Mouse (Mus musculus) neural tube, embryonic 15.5 days (tissue): ENCODE measurements around the gene Hist1h3d. TPM values are rescaled to one million over a fixed set of nuclear protein-coding genes. Genes with fewer than 3 reads are reported as not detected.
"Not testable (repeated sequence)": the region's sequence is repeated elsewhere in the genome, so short reads cannot be mapped to it uniquely, and the experiment has no call there.

Experiments used
- ATAC-seq: fragments of 200-750 bp; cut with Nextera tagmentation; 2 replicates; pipeline ENCODE4 v1.8.0; 2017; ENCODE audit warnings: mild to moderate bottlenecking, moderate TSS enrichment, moderate library complexity; ENCODE audit not compliant: low FRiP score
- H3K27ac ChIP-seq: fragments of 300-500 bp; sonication (generic); replicated peaks from 2 replicates; pipeline ENCODE4 v1.5.1; 2015; ENCODE audit warnings: mild to moderate bottlenecking, inconsistent platforms
- H3K27me3 ChIP-seq: fragments of 300-500 bp; sonication (generic); replicated peaks from 2 replicates; pipeline ENCODE4 v1.6.1; 2015; ENCODE audit warnings: inconsistent platforms
- H3K36me3 ChIP-seq: fragments of 300-500 bp; sonication (generic); 2 replicates; pipeline ENCODE4 v1.6.1; 2015; ENCODE audit warnings: inconsistent platforms
- H3K4me1 ChIP-seq: fragments of 300-500 bp; sonication (generic); 2 replicates; pipeline ENCODE4 v1.6.1; 2015; ENCODE audit warnings: inconsistent platforms
- H3K4me2 ChIP-seq: fragments of 300-500 bp; sonication (generic); 2 replicates; pipeline ENCODE4 v1.6.1; 2015; ENCODE audit warnings: inconsistent platforms, mild to moderate bottlenecking, moderate library complexity
- H3K4me3 ChIP-seq: fragments of 300-500 bp; sonication (generic); replicated peaks from 2 replicates; pipeline ENCODE4 v1.5.1; 2015; ENCODE audit warnings: mild to moderate bottlenecking, inconsistent platforms
- H3K9ac ChIP-seq: fragments of 300-500 bp; sonication (generic); replicated peaks from 2 replicates; pipeline ENCODE4 v1.6.1; 2015; ENCODE audit warnings: mild to moderate bottlenecking, inconsistent platforms
- H3K9me3 ChIP-seq: fragments of 300-500 bp; sonication (generic); replicated peaks from 2 replicates; pipeline ENCODE4 v1.6.1; 2016; ENCODE audit warnings: inconsistent platforms
- WGBS: fragments of 180-500 bp; shearing (Covaris S2); methylation state at CpG from one replicate; pipeline ENCODE4 v1.1.7; 2015; ENCODE audit warnings: mixed read lengths; 5-methylcytosine and 5-hydroxymethylcytosine counted together
- polyA plus RNA-seq: library from polyadenylated mRNA; unstranded; fragments of >200 nt; fragmentation: Nextera tagmentation; extraction: Ambion mirVana; gene quantifications from 2 replicates; pipeline ENCODE4 v1.2.1, GENCODE M21; 2015

The Hist1h3d gene
- polyA plus RNA-seq, 1 experiment from 2014 or later = 0.88 TPM

- ATAC-seq = no peak
- peak overlapping the region; percentile 36 for H3K9ac ChIP-seq
- 1% methylated on average over 15 of the region's 15 CpGs for WGBS
These were observed 41.0 kb upstream of the Hist1h3d start for GRCm38 (mm10) chr13:23534368-23535131.

GRCm38 (mm10) chr13:23535137-23536075 is 40.2 kb upstream of the Hist1h3d start, which contains the start of gene Hist1h3g:
Gene Hist1h3g (plus strand): TSS chr13:23535422.
- Histone ChIP-seq H3K27ac (peak within 1 kb of the TSS; percentile 73), H3K4me1 (peaks cover 26% of the 10 kb centered on the region), H3K4me2 (peak within 1 kb of the TSS; percentile 87), H3K9ac (peak within 1 kb of the TSS; percentile 40), H3K4me3 (peak within 1 kb of the TSS; percentile 56)
- not testable (repeated sequence) for H3K36me3 ChIP-seq, H3K9me3 ChIP-seq, H3K27me3 ChIP-seq
- peak; percentile 88 for ATAC-seq
- under 1% methylated on average over 52 of the region's 62 CpGs for WGBS

More at GRCm38 (mm10) chr13:23534368-23535131, 41.0 kb upstream of the Hist1h3d start:
- Histone ChIP-seq H3K27me3 (no peaks in the 10 kb centered on the region), H3K4me1 (peaks cover 31% of the 10 kb centered on the region), H3K4me2 (peak overlapping the region; percentile 87), H3K27ac (peak overlapping the region; percentile 73), H3K9me3 (no peaks in the 10 kb centered on the region), H3K4me3 (peak overlapping the region; percentile 56), H3K36me3 (no peaks in the 10 kb centered on the region)

- no peak for ATAC-seq
- Histone ChIP-seq H3K9ac (no peak overlapping the region; the same call in 1 of the 2 replicates), H3K4me1 (peaks cover 26% of the 10 kb centered on the region), H3K27me3 (no peaks in the 10 kb centered on the region), H3K4me3 (peak overlapping the region; percentile 14), H3K27ac (no peak overlapping the region), H3K9me3 (no peaks in the 10 kb centered on the region), H3K4me2 (peak overlapping the region; percentile 87), H3K36me3 (no peaks in the 10 kb centered on the region)
- 24% methylated on average over 7 of the region's 7 CpGs for WGBS
These were observed 39.3 kb upstream of the Hist1h3d start for GRCm38 (mm10) chr13:23536076-23536822.

- Histone ChIP-seq H3K36me3 (no peaks in the 10 kb centered on the region), H3K4me3 (no peak overlapping the region), H3K4me2 (no peak overlapping the region; the same call in 1 of the 2 replicates), H3K27me3 (no peaks in the 10 kb centered on the region), H3K4me1 (peaks cover 23% of the 10 kb centered on the region), H3K27ac (no peak overlapping the region), H3K9ac (no peak overlapping the region), H3K9me3 (no peaks in the 10 kb centered on the region)
- WGBS = 76% methylated on average over 3 of the region's 3 CpGs
- ATAC-seq = no peak
These were observed 38.4 kb upstream of the Hist1h3d start for GRCm38 (mm10) chr13:23537006-23537710.

- no peak overlapping the region for H3K4me2 ChIP-seq
- WGBS = 74% methylated on average over 5 of the region's 5 CpGs
These were observed 37.3 kb upstream of the Hist1h3d start for GRCm38 (mm10) chr13:23538249-23538648.

GRCm38 (mm10) chr13:23539821-23540220 is 35.7 kb upstream of the Hist1h3d start:
- H3K9me3 ChIP-seq, ATAC-seq, H3K4me2 ChIP-seq, H3K27me3 ChIP-seq, H3K27ac ChIP-seq, H3K4me3 ChIP-seq, H3K4me1 ChIP-seq, H3K9ac ChIP-seq, H3K36me3 ChIP-seq: not testable (repeated sequence)
- 73% methylated on average over 1 of the region's 1 CpGs for WGBS

More at GRCm38 (mm10) chr13:23538249-23538648, 37.3 kb upstream of the Hist1h3d start:
- H3K4me1 ChIP-seq = peaks cover 17% of the 10 kb centered on the region
- no peak for ATAC-seq
- no peak overlapping the region for H3K4me3 ChIP-seq
- no peaks in the 10 kb centered on the region for H3K27me3 ChIP-seq
- no peaks in the 10 kb centered on the region for H3K36me3 ChIP-seq
- H3K9ac ChIP-seq = no peak overlapping the region
- H3K9me3 ChIP-seq = no peaks in the 10 kb centered on the region
- no peak overlapping the region for H3K27ac ChIP-seq

- H3K4me1 ChIP-seq = peaks cover 5% of the 10 kb centered on the region
- no peak overlapping the region for H3K4me2 ChIP-seq
- H3K9ac ChIP-seq = no peak overlapping the region
- H3K36me3 ChIP-seq = no peaks in the 10 kb centered on the region
- WGBS = 94% methylated on average over 3 of the region's 3 CpGs
- H3K4me3 ChIP-seq = no peak overlapping the region
- H3K27ac ChIP-seq = no peak overlapping the region
- no peaks in the 10 kb centered on the region for H3K27me3 ChIP-seq
- H3K9me3 ChIP-seq = no peaks in the 10 kb centered on the region
- ATAC-seq = no peak
These were observed 34.1 kb upstream of the Hist1h3d start for GRCm38 (mm10) chr13:23541497-23541896.

- H3K27me3 ChIP-seq, ATAC-seq, H3K36me3 ChIP-seq, H3K4me1 ChIP-seq, H3K9me3 ChIP-seq: not testable (repeated sequence)
- 4% methylated on average over 3 of the region's 3 CpGs for WGBS
- peak overlapping the region; percentile 67 for H3K4me2 ChIP-seq
- H3K27ac ChIP-seq = peak overlapping the region; percentile 75
- peak overlapping the region; percentile 49 for H3K9ac ChIP-seq
- H3K4me3 ChIP-seq = peak overlapping the region; percentile 42
These were observed 33.2 kb upstream of the Hist1h3d start for GRCm38 (mm10) chr13:23542225-23542980.

- ATAC-seq = peak; percentile 90
- not testable (repeated sequence) for H3K9me3 ChIP-seq, H3K4me1 ChIP-seq, H3K27me3 ChIP-seq, H3K36me3 ChIP-seq
- peak within 1 kb of the TSS; percentile 88 for H3K27ac ChIP-seq
- H3K9ac ChIP-seq = peak within 1 kb of the TSS; percentile 49
- H3K4me2 ChIP-seq = peak within 1 kb of the TSS; percentile 67
- 1% methylated on average over 39 of the region's 42 CpGs for WGBS
- peak within 1 kb of the TSS; percentile 52 for H3K4me3 ChIP-seq
These were observed 32.5 kb upstream of the Hist1h3d start, which contains the start of gene Hist1h2bh for GRCm38 (mm10) chr13:23542999-23543607. Gene Hist1h2bh (minus strand): TSS chr13:23543392.
